Mouse (Mus musculus): ENCODE data around the gene Rassf3. TPM values are rescaled to one million over a fixed set of nuclear protein-coding genes. Genes with fewer than 3 reads are reported as not detected.

The Rassf3 gene
- total RNA-seq, 2 experiments from 2014 or later, result 47.9 to 49.1 TPM

DNA sequence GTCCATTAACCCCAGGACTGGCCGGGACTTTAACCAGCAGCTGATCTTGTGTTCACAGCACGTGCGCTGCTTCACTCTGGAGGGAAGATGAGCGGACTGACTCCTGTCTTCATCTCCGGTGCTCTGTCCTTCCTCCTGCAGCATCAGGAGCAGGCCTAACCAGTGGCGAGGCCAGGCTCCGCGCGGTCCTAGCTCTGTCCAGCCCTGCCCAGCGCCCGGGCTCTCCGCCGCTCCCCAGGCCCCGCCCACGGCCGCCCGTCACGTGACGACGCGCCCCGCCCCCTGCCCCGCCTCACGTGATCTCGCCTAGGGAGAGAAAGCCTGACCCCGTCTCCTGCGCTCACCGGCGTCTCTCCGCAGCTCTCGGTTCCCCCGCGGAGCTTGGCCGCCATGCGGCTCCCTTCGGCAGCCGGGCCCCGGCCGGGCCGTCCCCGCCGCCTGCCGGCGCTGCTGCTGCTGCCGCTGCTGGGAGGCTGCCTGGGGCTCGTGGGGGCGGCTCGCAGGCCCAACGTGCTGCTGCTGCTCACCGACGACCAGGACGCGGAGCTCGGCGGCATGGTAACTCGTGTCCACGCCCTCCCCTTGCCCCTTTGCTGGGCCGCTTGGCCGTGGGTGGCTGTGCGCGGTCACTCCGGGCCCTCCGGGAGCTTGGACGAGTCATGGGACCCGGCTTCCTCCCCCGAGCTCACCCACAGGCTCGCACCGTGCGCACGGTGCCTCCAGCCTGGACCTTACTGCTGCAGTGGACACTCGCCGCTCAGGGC, 111.2 kb downstream of the Rassf3 start, which contains the start of gene Gns:
Gns (plus strand) TSS at position 290 of the 764 bp plus-strand sequence.
- peak; percentile 96 for DNase-seq

- no peak for DNase-seq
Observed at GRCm38 (mm10) chr10:121364306-121364705, 111.8 kb downstream of the Rassf3 start.

GRCm38 (mm10) chr10:121363201-121363600, 112.9 kb downstream of the Rassf3 start:
- no peak for DNase-seq

DNA sequence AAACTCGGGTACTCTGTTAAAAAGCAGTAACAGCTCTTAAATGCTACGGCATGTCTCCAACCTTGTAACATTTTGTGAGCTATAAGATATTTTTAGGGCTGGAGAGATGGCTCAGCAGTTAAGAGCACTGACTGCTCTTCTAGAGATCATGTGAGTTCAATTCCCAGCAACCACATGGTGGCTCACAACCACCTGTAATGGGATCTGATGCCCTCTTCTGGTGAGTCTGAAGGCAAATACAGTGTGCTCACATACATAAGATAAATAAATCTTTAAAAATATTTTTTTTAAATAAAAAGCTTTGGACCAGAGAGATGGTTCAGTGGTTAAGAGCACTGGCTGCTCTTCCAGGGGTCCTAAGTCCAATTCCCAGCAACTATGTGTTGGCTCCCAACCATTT, 115.8 kb downstream of the Rassf3 start:
- DNase-seq, result no peak

Other genes starting within 250 kb of the Rassf3 start
- 1 to 10 TPM; 2.3 to 3.9 TPM for gene Tbc1d30, start 125.1 kb downstream of the Rassf3 start, total RNA-seq (2021)
- 100 to 1,000 TPM; 115 to 120 TPM for gene Gns, start 111.3 kb downstream of the Rassf3 start, total RNA-seq (2021)
- gene Tbk1, start 110.4 kb upstream of the Rassf3 start, total RNA-seq (2021), result 10 to 100 TPM; 32.4 to 38.4 TPM
- 10 to 100 TPM; 44.9 to 48.2 TPM for gene Xpot, start 150.0 kb upstream of the Rassf3 start, total RNA-seq (2021)
- gene D930020B18Rik, start 165.2 kb upstream of the Rassf3 start, total RNA-seq (2021), result not detected

All from adrenal gland, postnatal 10 days (tissue).